In the genomic region with DNA sequence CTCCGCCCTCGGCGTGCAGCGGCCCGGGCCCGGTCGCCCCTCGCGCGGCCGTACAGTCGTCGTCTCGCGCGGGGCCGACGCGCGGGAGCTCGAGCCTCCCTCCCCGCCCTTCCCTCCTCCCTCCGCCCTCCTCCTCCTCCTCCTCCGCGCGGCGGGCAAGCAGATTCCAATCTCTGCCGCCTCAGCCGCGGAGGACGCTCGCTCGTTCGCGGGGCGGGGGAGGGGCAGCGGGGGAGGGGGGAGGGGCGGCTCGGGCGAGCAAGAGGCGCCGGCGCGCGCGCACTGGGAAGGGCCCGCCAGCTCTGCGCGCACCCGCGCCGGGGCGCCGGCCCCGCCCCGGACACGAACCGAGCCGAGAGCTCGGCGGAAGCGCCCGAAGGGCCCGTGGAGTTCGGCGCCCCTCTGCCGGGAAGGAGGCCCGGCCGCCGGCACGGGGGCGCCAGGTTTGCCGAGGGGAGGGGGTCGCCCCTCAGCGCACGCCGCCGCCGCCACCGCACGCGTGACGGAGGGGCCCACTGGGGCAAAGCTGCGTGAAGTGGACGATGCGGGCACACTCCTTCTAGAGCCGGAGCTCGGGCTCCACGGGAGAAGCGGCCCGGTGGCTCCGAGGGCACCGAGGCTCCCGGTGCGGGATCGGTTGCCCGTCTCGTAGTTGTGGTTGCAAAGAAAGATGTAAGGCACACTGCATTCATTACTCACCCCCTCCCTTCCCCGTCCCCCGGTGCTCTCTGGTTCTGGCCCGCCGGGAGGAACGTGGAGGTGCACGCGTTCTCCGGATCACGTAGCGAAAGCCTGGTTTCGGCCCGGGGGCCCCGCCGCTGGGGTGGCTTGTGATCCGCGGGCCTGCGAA, we compare ENCODE assay signal across 8 mouse cellular contexts. TPM values are rescaled to one million over a fixed set of nuclear protein-coding genes. Genes with fewer than 3 reads are reported as not detected.
DNase-seq lines count a peak whose midpoint lies in the region; ATAC-seq and TF ChIP-seq lines count a peak whose summit lies in the region.

No protein-coding gene starts in this region.

- peak overlapping the region; percentile 95 for H3K9ac ChIP-seq in hindbrain, embryonic 16.5 days (ENCODE audit: low read depth, low read length)

- peak; percentile 94 for ATAC-seq in hindbrain, embryonic 16.5 days

- peaks cover 19% of the 10 kb centered on the region for H3K4me1 ChIP-seq in hindbrain, embryonic 16.5 days (ENCODE audit: control insufficient read depth, insufficient read depth, low read depth, low read length)

- intact Hi-C loops in gastrocnemius, adult 2 months (cut with DNase I), result loop anchor here (5.0 kb wide), 2 partner anchors 35 to 45 kb away; no protein-coding TSS in a partner anchor

- no peaks in the 10 kb centered on the region for H3K27me3 ChIP-seq in hindbrain, embryonic 16.5 days (replicated peaks; ENCODE audit: control insufficient read depth, insufficient read depth, low read length)

- H3K4me2 ChIP-seq in hindbrain, embryonic 16.5 days (ENCODE audit: low read length), result peak overlapping the region; percentile 62

- no peaks in the 10 kb centered on the region for H3K36me3 ChIP-seq in hindbrain, embryonic 16.5 days (ENCODE audit: control insufficient read depth, insufficient read depth, low read length)

- peak overlapping the region; percentile 100 for H3K27ac ChIP-seq in gastrocnemius, adult 2 months
- peak overlapping the region; percentile 98 for H3K27ac ChIP-seq in hindbrain, embryonic 16.5 days (ENCODE audit: low read depth, low read length)

- H3K9me3 ChIP-seq in hindbrain, embryonic 16.5 days (ENCODE audit: control insufficient read depth, low read length), result no peaks in the 10 kb centered on the region

- WGBS in hindbrain, embryonic 16.5 days, result under 1% methylated on average over 83 of the region's 115 CpGs

- peak; percentile 76 for DNase-seq in R1 (ENCODE audit: low read depth, low spot score)
- DNase-seq in cerebellum, postnatal 25 days, result peak; percentile 96
- DNase-seq in gastrocnemius, adult 2 months, result peak; percentile 95
- DNase-seq in left cerebral cortex, adult 18-20 months (ENCODE audit: low spot score in 2 of 2), result peak; percentile 82 to 90
- DNase-seq in lung, postnatal 36 days, result peak; percentile 83
- DNase-seq in retina, postnatal 7 days (ENCODE audit: low read depth, low spot score), result peak; percentile 81
- DNase-seq in urinary bladder, adult 2 months (ENCODE audit: low spot score), result peak; percentile 90

- peak overlapping the region; percentile 79 for H3K4me3 ChIP-seq in gastrocnemius, adult 2 months
- peak overlapping the region; percentile 87 for H3K4me3 ChIP-seq in hindbrain, embryonic 16.5 days (ENCODE audit: low read length)

- no peak for TF ChIP-seq CTCF in gastrocnemius, adult 2 months (IDR thresholded peaks at IDR 0.05)

RNA-seq across cellular contexts. Expression of gene Bmpr1a, which starts 0.4 kb away (rescaled TPM):
- total RNA-seq in gastrocnemius, adult 2 months (2021), result 10 to 100 TPM; 49.4 to 54.1 TPM
- polyA plus RNA-seq in hindbrain, embryonic 16.5 days (2015; fragmentation: Nextera tagmentation; extraction: Ambion mirVana), result 11.1 and 19.0 TPM in 2 replicates
- total RNA-seq in left cerebral cortex, adult 18-20 months (2021), result 10 to 100 TPM; 32.8 to 33.6 TPM
- 47.7 and 56.2 TPM in 2 replicates for polyA plus RNA-seq in urinary bladder, adult 2 months (2012; rRNA removed)

RNA-seq across cellular contexts. Expression of gene 9230112D13Rik, which starts 19.9 kb away (rescaled TPM):
- not detected for total RNA-seq in gastrocnemius, adult 2 months (2021)
- polyA plus RNA-seq in hindbrain, embryonic 16.5 days (2015; fragmentation: Nextera tagmentation; extraction: Ambion mirVana), result not detected in 2 replicates
- not detected for total RNA-seq in left cerebral cortex, adult 18-20 months (2021)
- 0.08 TPM in 1 of 2 replicates, not detected in the other for polyA plus RNA-seq in urinary bladder, adult 2 months (2012; rRNA removed)

Comparison
In these comparisons a context has a peak if more than half of its experiments do, and no peak if none do; other contexts are left out.
1. Peak in every context shown above with its lines: DNase-seq, ATAC-seq, H3K4me3 ChIP-seq and H3K27ac ChIP-seq.